Mouse (Mus musculus) cerebellum, adult 2 months (tissue): Measurements from ENCODE around the gene Anp32a.

Experiments
- CTCF ChIP-seq: fragments of 200-500 bp; IDR thresholded peaks from 2 replicates; pipeline ENCODE4 v1.5.1; 2011; ENCODE audit warnings: low read depth, mild to moderate bottlenecking, control low read depth, low read length, moderate library complexity, borderline replicate concordance; ENCODE audit not compliant: insufficient read depth
- POLR2A ChIP-seq: fragments of 200-500 bp; IDR thresholded peaks from 2 replicates; pipeline ENCODE4 v1.6.1; 2011; ENCODE audit warnings: low read length, control low read depth, borderline replicate concordance; ENCODE audit not compliant: insufficient read depth

- TF ChIP-seq CTCF (no peak), POLR2A (no peak)
These were observed 22.4 kb upstream of the Anp32a start for GRCm38 (mm10) chr9:62318729-62319128.
